Mouse (Mus musculus) lung, postnatal 0 days (tissue): ENCODE data around the gene Gucy2e.

ENCODE experiments used
- CTCF ChIP-seq: IDR thresholded peaks from 2 replicates; pipeline ENCODE4 v1.5.1; 2016; ENCODE audit warnings: antibody characterized with exemption, mild to moderate bottlenecking
- EP300 ChIP-seq: IDR thresholded peaks from 2 replicates; pipeline ENCODE4 v1.6.1; 2016; ENCODE audit warnings: antibody characterized with exemption, mild to moderate bottlenecking, control low read depth

DNA sequence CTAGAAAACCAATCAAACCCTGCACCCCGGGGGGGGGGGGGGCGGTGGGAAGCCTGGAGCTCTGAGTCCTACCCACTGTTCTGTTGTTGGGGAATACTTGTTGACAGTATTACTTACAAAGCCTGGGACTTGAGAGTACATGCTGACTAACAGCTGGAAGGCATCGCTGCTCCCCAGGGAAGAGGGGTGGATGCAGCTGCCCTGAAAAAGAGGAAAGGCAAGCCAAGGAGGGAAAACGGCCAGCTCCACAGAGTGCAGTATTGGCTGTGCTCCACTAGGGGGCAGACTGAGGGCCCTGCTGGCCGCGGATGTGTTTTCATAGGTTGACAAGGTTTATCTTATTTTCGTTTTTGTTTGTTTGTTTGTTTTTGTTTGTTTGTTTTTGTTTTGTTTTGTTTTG, 65.2 kb downstream of the Gucy2e start:
- TF ChIP-seq CTCF (peak; percentile 88), EP300 (no peak)
